Mouse (Mus musculus): Measurements from ENCODE around the gene Pla2g12a. TPM values are rescaled to one million over a fixed set of nuclear protein-coding genes. Genes with fewer than 3 reads are reported as not detected.

Gene Pla2g12a
- total RNA-seq (2018; cell fraction: chromatin; rRNA removed), result 1 to 10 TPM in 19 of 26 experiments, under 1 TPM in 6, not detected in 1; 0.46 to 4.9 (median 2.0) TPM
- total RNA-seq (2018; cell fraction: cytosol; rRNA removed), result 10 to 100 TPM in 9 of 26 experiments, 1 to 10 TPM in 17; 4.4 to 12.5 (median 8.0) TPM
- 1 to 10 TPM; 1.2 to 8.7 (median 3.0) TPM for total RNA-seq (2018; cell fraction: nucleus; rRNA removed)
- 7.3 to 12.6 TPM (median 8.2 TPM) in 3 replicates for polyA plus RNA-seq (2018)

- Histone ChIP-seq H3K4me3 (ENCODE audit: inconsistent target) (peak within 1 kb of the TSS; percentile 28), H3K27ac (no peak within 1 kb of the TSS), H3K79me2 (ENCODE audit: inconsistent target) (no peaks in the 10 kb centered on the region), H3K36me3 (ENCODE audit: inconsistent target) (no peaks in the 10 kb centered on the region)
- WGBS (ENCODE audit: missing documents), result 1% methylated on average over 61 of the region's 66 CpGs
Observed at GRCm38 (mm10) chr3:129878405-129879021, at the start of gene Pla2g12a. Pla2g12a (plus strand) TSS chr3:129878606.

GRCm38 (mm10) chr3:129830626-129831025 lies 47.8 kb upstream of the Pla2g12a start:
- WGBS (ENCODE audit: missing documents), result 3% methylated on average over 38 of the region's 45 CpGs
- Histone ChIP-seq H3K27ac (no peak overlapping the region), H3K4me3 (ENCODE audit: inconsistent target) (peak overlapping the region; percentile 54), H3K79me2 (ENCODE audit: inconsistent target) (peaks cover 33% of the 10 kb centered on the region), H3K36me3 (ENCODE audit: inconsistent target) (no peaks in the 10 kb centered on the region)

- Histone ChIP-seq H3K27ac (peak within 1 kb of the TSS; percentile 62), H3K79me2 (ENCODE audit: inconsistent target) (peaks cover 33% of the 10 kb centered on the region), H3K4me3 (ENCODE audit: inconsistent target) (peak within 1 kb of the TSS; percentile 54), H3K36me3 (ENCODE audit: inconsistent target) (no peaks in the 10 kb centered on the region)
- under 1% methylated on average over 59 of the region's 60 CpGs for WGBS (ENCODE audit: missing documents)
Observed at GRCm38 (mm10) chr3:129831035-129831568, 47.3 kb upstream of the Pla2g12a start, which contains the start of gene Gar1. Gar1 (minus strand) TSS chr3:129831396.

- no peaks in the 10 kb centered on the region for H3K36me3 ChIP-seq (ENCODE audit: inconsistent target)
- H3K4me3 ChIP-seq (ENCODE audit: inconsistent target), result no peak within 1 kb of the TSS
- H3K27ac ChIP-seq, result no peak within 1 kb of the TSS
- WGBS (ENCODE audit: missing documents), result 71% methylated on average over 5 of the region's 6 CpGs
- no peaks in the 10 kb centered on the region for H3K79me2 ChIP-seq (ENCODE audit: inconsistent target)
Observed at GRCm38 (mm10) chr3:129835388-129835934, 42.9 kb upstream of the Pla2g12a start, which contains the start of gene Cfi. Cfi (plus strand) TSS chr3:129835884.

- Histone ChIP-seq H3K27ac (no peak overlapping the region), H3K4me3 (ENCODE audit: inconsistent target) (no peak overlapping the region), H3K36me3 (ENCODE audit: inconsistent target) (no peaks in the 10 kb centered on the region), H3K79me2 (ENCODE audit: inconsistent target) (no peaks in the 10 kb centered on the region)
- 44% methylated on average over 10 of the region's 11 CpGs for WGBS (ENCODE audit: missing documents)
Observed at GRCm38 (mm10) chr3:129836051-129836697, 42.2 kb upstream of the Pla2g12a start.

GRCm38 (mm10) chr3:129836965-129837364 lies 41.4 kb upstream of the Pla2g12a start:
- Histone ChIP-seq H3K27ac (no peak overlapping the region), H3K4me3 (ENCODE audit: inconsistent target) (no peak overlapping the region), H3K79me2 (ENCODE audit: inconsistent target) (no peaks in the 10 kb centered on the region), H3K36me3 (ENCODE audit: inconsistent target) (no peaks in the 10 kb centered on the region)
- 81% methylated on average over 6 of the region's 6 CpGs for WGBS (ENCODE audit: missing documents)

GRCm38 (mm10) chr3:129838017-129838416 lies 40.4 kb upstream of the Pla2g12a start:
- Histone ChIP-seq H3K4me3 (ENCODE audit: inconsistent target) (no peak overlapping the region), H3K27ac (no peak overlapping the region), H3K79me2 (ENCODE audit: inconsistent target) (no peaks in the 10 kb centered on the region), H3K36me3 (ENCODE audit: inconsistent target) (no peaks in the 10 kb centered on the region)
- 73% methylated on average over 7 of the region's 7 CpGs for WGBS (ENCODE audit: missing documents)

- no peak overlapping the region for H3K4me3 ChIP-seq (ENCODE audit: inconsistent target)
- H3K79me2 ChIP-seq (ENCODE audit: inconsistent target), result no peaks in the 10 kb centered on the region
- no peaks in the 10 kb centered on the region for H3K36me3 ChIP-seq (ENCODE audit: inconsistent target)
- WGBS (ENCODE audit: missing documents), result 75% methylated on average over 2 of the region's 2 CpGs
- no peak overlapping the region for H3K27ac ChIP-seq
Observed at GRCm38 (mm10) chr3:129845868-129846267, 32.5 kb upstream of the Pla2g12a start.

GRCm38 (mm10) chr3:129846846-129847245 lies 31.6 kb upstream of the Pla2g12a start:
- H3K79me2 ChIP-seq (ENCODE audit: inconsistent target), result no peaks in the 10 kb centered on the region
- no peak overlapping the region for H3K27ac ChIP-seq
- no peaks in the 10 kb centered on the region for H3K36me3 ChIP-seq (ENCODE audit: inconsistent target)
- no peak overlapping the region for H3K4me3 ChIP-seq (ENCODE audit: inconsistent target)
- 88% methylated on average over 7 of the region's 7 CpGs for WGBS (ENCODE audit: missing documents)

- no peaks in the 10 kb centered on the region for H3K79me2 ChIP-seq (ENCODE audit: inconsistent target)
- H3K27ac ChIP-seq, result no peak overlapping the region
- 58% methylated on average over 2 of the region's 2 CpGs for WGBS (ENCODE audit: missing documents)
- no peaks in the 10 kb centered on the region for H3K36me3 ChIP-seq (ENCODE audit: inconsistent target)
- no peak overlapping the region for H3K4me3 ChIP-seq (ENCODE audit: inconsistent target)
Observed at GRCm38 (mm10) chr3:129862592-129862991, 15.8 kb upstream of the Pla2g12a start.

- Histone ChIP-seq H3K36me3 (ENCODE audit: inconsistent target) (no peaks in the 10 kb centered on the region), H3K4me3 (ENCODE audit: inconsistent target) (no peak overlapping the region), H3K79me2 (ENCODE audit: inconsistent target) (no peaks in the 10 kb centered on the region), H3K27ac (no peak overlapping the region)
- WGBS (ENCODE audit: missing documents), result 63% methylated on average over 14 of the region's 14 CpGs
Observed at GRCm38 (mm10) chr3:129863698-129864097, 14.7 kb upstream of the Pla2g12a start.

GRCm38 (mm10) chr3:129877327-129877726 lies 1.1 kb upstream of the Pla2g12a start:
- Histone ChIP-seq H3K27ac (no peak overlapping the region), H3K4me3 (ENCODE audit: inconsistent target) (no peak overlapping the region)
- 81% methylated on average over 9 of the region's 10 CpGs for WGBS (ENCODE audit: missing documents)

GRCm38 (mm10) chr3:129879131-129879757 lies 838 bp downstream of the Pla2g12a start:
- 5% methylated on average over 25 of the region's 25 CpGs for WGBS (ENCODE audit: missing documents)
- Histone ChIP-seq H3K79me2 (ENCODE audit: inconsistent target) (no peaks in the 10 kb centered on the region), H3K4me3 (ENCODE audit: inconsistent target) (peak overlapping the region; percentile 28), H3K27ac (no peak overlapping the region), H3K36me3 (ENCODE audit: inconsistent target) (no peaks in the 10 kb centered on the region)

More at GRCm38 (mm10) chr3:129877327-129877726, 1.1 kb upstream of the Pla2g12a start:
- Histone ChIP-seq H3K36me3 (ENCODE audit: inconsistent target) (no peaks in the 10 kb centered on the region), H3K79me2 (ENCODE audit: inconsistent target) (no peaks in the 10 kb centered on the region)

GRCm38 (mm10) chr3:129879913-129880312 lies 1.5 kb downstream of the Pla2g12a start:
- Histone ChIP-seq H3K79me2 (ENCODE audit: inconsistent target) (no peaks in the 10 kb centered on the region), H3K36me3 (ENCODE audit: inconsistent target) (no peaks in the 10 kb centered on the region), H3K27ac (no peak overlapping the region), H3K4me3 (ENCODE audit: inconsistent target) (no peak overlapping the region)
- 93% methylated on average over 2 of the region's 2 CpGs for WGBS (ENCODE audit: missing documents)

All from macrophage (primary cell).